ENCODE assay signal across 8 mouse cellular contexts in the genomic region with DNA sequence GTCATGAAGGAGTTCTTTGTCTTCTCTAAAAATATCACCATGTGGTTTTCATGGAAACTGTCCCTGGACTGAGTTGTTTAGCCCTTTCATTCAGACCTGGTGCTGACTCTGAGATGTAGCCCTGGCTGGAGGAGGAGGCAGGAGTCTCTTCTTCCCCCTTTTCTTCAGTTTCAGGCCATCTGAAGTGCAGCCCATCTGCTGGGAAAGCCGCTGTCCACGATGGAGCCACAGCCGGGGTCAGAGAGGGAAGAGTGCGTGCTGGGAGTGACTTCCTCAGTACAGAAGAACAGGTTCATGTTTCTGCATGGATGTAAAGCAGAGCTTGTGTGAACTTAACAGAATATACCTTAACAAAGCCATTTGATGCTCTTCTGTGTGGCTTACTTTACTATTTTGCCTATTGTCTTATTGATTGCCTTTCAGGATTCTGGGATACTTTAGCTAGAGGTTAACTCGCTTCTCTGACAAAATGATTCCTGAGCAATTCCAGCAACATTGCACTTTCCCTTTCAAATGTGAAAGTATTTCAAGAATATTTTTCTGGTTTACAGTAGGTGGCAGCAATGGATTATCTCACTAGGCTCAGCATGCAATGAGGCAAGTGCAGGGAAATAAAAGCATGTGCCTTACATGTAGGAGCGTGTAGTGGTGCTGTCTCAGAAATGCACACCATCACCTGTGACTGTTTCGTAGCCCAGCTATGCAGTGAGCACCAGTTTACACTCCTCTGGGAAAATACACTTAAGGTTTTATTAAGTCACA. TPM values are rescaled to one million over a fixed set of nuclear protein-coding genes. Genes with fewer than 3 reads are reported as not detected.
A peak's percentile ranks its signal among the peaks of the same experiment; 100 is the strongest.
DNase-seq lines count a peak whose midpoint lies in the region; ATAC-seq and TF ChIP-seq lines count a peak whose summit lies in the region.

No protein-coding gene starts in this region.

- no peak overlapping the region for H3K9ac ChIP-seq in kidney, embryonic 14.5 days (ENCODE audit: low read depth, low read length)
- H3K9ac ChIP-seq in MEL (ENCODE audit: control insufficient read depth, low read depth, low read length, poor library complexity, severe bottlenecking) = no peak overlapping the region
- H3K9ac ChIP-seq in embryonic facial prominence, embryonic 12.5 days = no peak overlapping the region

- no peaks in the 10 kb centered on the region for H3K4me1 ChIP-seq in kidney, embryonic 14.5 days (ENCODE audit: control insufficient read depth, insufficient read depth, low read length)
- H3K4me1 ChIP-seq in MEL (ENCODE audit: control insufficient read depth in 1 of 2, insufficient read depth in 2 of 2, low read length in 2 of 2) = no peaks in the 10 kb centered on the region
- H3K4me1 ChIP-seq in embryonic facial prominence, embryonic 12.5 days = peaks cover 7% of the 10 kb centered on the region

- no peak for TF ChIP-seq POLR2A in MEL (IDR thresholded peaks at IDR 0.05; ENCODE audit: control insufficient read depth in 1 of 2, insufficient read depth in 1 of 2, low read depth in 1 of 2, low read length in 2 of 2, poor library complexity in 1 of 2)
- no peak for TF ChIP-seq POLR2A in myocyte (IDR thresholded peaks at IDR 0.05; ENCODE audit: insufficient read length, low read depth)

- no peaks in the 10 kb centered on the region for H3K9me3 ChIP-seq in kidney, embryonic 14.5 days (ENCODE audit: control insufficient read depth, low read length)
- no peaks in the 10 kb centered on the region for H3K9me3 ChIP-seq in MEL (replicated peaks; ENCODE audit: insufficient read depth, low read length)
- no peaks in the 10 kb centered on the region for H3K9me3 ChIP-seq in embryonic facial prominence, embryonic 12.5 days

- H3K4me2 ChIP-seq in kidney, embryonic 14.5 days (replicated peaks; ENCODE audit: low read depth, low read length) = no peak overlapping the region
- H3K4me2 ChIP-seq in embryonic facial prominence, embryonic 12.5 days (replicated peaks) = no peak overlapping the region
- peak overlapping the region; percentile 67 for H3K4me2 ChIP-seq in myocyte (ENCODE audit: low read depth)

- no peak for TF ChIP-seq EP300 in MEL (IDR thresholded peaks at IDR 0.05; ENCODE audit: low read depth in 1 of 2, low read length in 2 of 2)

- 46% methylated on average over 7 of the region's 7 CpGs for WGBS in kidney, embryonic 14.5 days
- WGBS in embryonic facial prominence, embryonic 12.5 days = 36% methylated on average over 7 of the region's 7 CpGs

- peak in 1 of 3 experiments; percentile 47; a peak in 2 of 6 replicates for TF ChIP-seq CTCF in MEL (IDR thresholded peaks at IDR 0.05 in 2 of 3, conservative IDR thresholded peaks at IDR 0.05 in 1 of 3; ENCODE audit: control insufficient read depth in 1 of 3, insufficient read depth in 1 of 3, low read depth in 2 of 3, low read length in 3 of 3, poor library complexity in 1 of 3, severe bottlenecking in 1 of 3)

- DNase-seq in kidney, postnatal 10 days = no peak
- DNase-seq in MEL (ENCODE audit: low read depth, low spot score) = peak; percentile 19
- no peak for DNase-seq in layer of hippocampus, postnatal 10 days (ENCODE audit: low spot score in 2 of 2)
- no peak for DNase-seq in cerebellum, postnatal 4 days (ENCODE audit: low spot score in 2 of 2)
- no peak for DNase-seq in adrenal gland, adult 18-20 months (ENCODE audit: low spot score in 2 of 2)

- peak; percentile 59 for TF ChIP-seq RAD21 in MEL (IDR thresholded peaks at IDR 0.05; ENCODE audit: low read depth, low read length)

- no peaks in the 10 kb centered on the region for H3K27me3 ChIP-seq in kidney, embryonic 14.5 days (ENCODE audit: control insufficient read depth, insufficient read depth, low read length)
- H3K27me3 ChIP-seq in MEL (ENCODE audit: control insufficient read depth in 1 of 2, insufficient read depth in 2 of 2, low read length in 2 of 2) (no peaks in the 10 kb centered on the region), myocyte (ENCODE audit: control insufficient read depth, insufficient read depth, insufficient read length) (no peaks in the 10 kb centered on the region)
- H3K27me3 ChIP-seq in embryonic facial prominence, embryonic 12.5 days = no peaks in the 10 kb centered on the region

- 0 out of 2 replicates have a peak, but pooled peaks have one; percentile 43 for ATAC-seq in kidney, embryonic 14.5 days (ENCODE audit: low FRiP score, low TSS enrichment)
- 0 out of 2 replicates have a peak, but pooled peaks have one; percentile 56 for ATAC-seq in embryonic facial prominence, embryonic 12.5 days (ENCODE audit: insufficient number of reproducible peaks, insufficient read depth, low FRiP score, low TSS enrichment)

- H3K27ac ChIP-seq in kidney, embryonic 14.5 days (ENCODE audit: low read depth, low read length) = no peak overlapping the region
- H3K27ac ChIP-seq in MEL (ENCODE audit: control insufficient read depth, low read depth, low read length) = no peak overlapping the region
- 0 out of 2 replicates have a peak overlapping the region, but pooled peaks have one; percentile 0 for H3K27ac ChIP-seq in embryonic facial prominence, embryonic 12.5 days

- H3K79me2 ChIP-seq in MEL (ENCODE audit: control insufficient read depth, insufficient read depth, low read length, poor library complexity) = no peaks in the 10 kb centered on the region
- no peaks in the 10 kb centered on the region for H3K79me2 ChIP-seq in myocyte (ENCODE audit: control insufficient read depth, insufficient read depth)

- H3K36me3 ChIP-seq in kidney, embryonic 14.5 days (ENCODE audit: control insufficient read depth, insufficient read depth, low read length) = no peaks in the 10 kb centered on the region
- H3K36me3 ChIP-seq in MEL (ENCODE audit: control insufficient read depth in 1 of 2, insufficient read depth in 2 of 2, low read length in 2 of 2) (no peaks in the 10 kb centered on the region), myocyte (ENCODE audit: control insufficient read depth, insufficient read depth) (no peaks in the 10 kb centered on the region)
- H3K36me3 ChIP-seq in embryonic facial prominence, embryonic 12.5 days = no peaks in the 10 kb centered on the region

- no peak overlapping the region for H3ac ChIP-seq in myocyte (ENCODE audit: control insufficient read depth, insufficient read length)

- H3K4me3 ChIP-seq in kidney, embryonic 14.5 days (ENCODE audit: low read length) = no peak overlapping the region
- no peak overlapping the region for H3K4me3 ChIP-seq in MEL (ENCODE audit: control insufficient read depth in 1 of 2, insufficient read depth in 1 of 2, low read depth in 2 of 2, low read length in 2 of 2)
- no peak overlapping the region for H3K4me3 ChIP-seq in embryonic facial prominence, embryonic 12.5 days
- no peak overlapping the region for H3K4me3 ChIP-seq in myocyte

TF ChIP-seq in MEL, 35 proteins besides CTCF, POLR2A, EP300 and RAD21:
- peak; percentile 45 for TF ChIP-seq SMC3 (IDR thresholded peaks at IDR 0.05; ENCODE audit: low read depth, low read length)
- no peak for TF ChIP-seq GATA1 (IDR thresholded peaks at IDR 0.05; ENCODE audit: low read depth, low read length)

TF ChIP-seq in myocyte, 11 proteins besides CTCF, POLR2A, EP300 and RAD21:
- no peak for TF ChIP-seq REST (IDR thresholded peaks at IDR 0.05; ENCODE audit: insufficient read depth, insufficient read length)
- no peak for TF ChIP-seq TCF3 (IDR thresholded peaks at IDR 0.05; ENCODE audit: insufficient read length, low read depth)
- TF ChIP-seq MYOG (IDR thresholded peaks at IDR 0.05; ENCODE audit: control insufficient read depth in 1 of 3, insufficient read depth in 1 of 3, insufficient read length in 2 of 3, low read depth in 2 of 3) = no peak
- no peak for TF ChIP-seq MYOD1 (IDR thresholded peaks at IDR 0.05; ENCODE audit: control insufficient read depth in 1 of 3, insufficient read length in 2 of 3, low read depth in 2 of 3)
- no peak for TF ChIP-seq SRF (IDR thresholded peaks at IDR 0.05; ENCODE audit: control insufficient read depth, insufficient read length, low read depth)

RNA-seq across cellular contexts. Expression of gene Map3k13, which starts 42.3 kb away (rescaled TPM):
- 0.60 and 1.2 TPM in 2 replicates for polyA plus RNA-seq in kidney, embryonic 14.5 days (2014; fragmentation: Nextera tagmentation; extraction: Ambion mirVana)
- 0.20 and 0.23 TPM in 2 replicates for total RNA-seq in MEL (2012; rRNA removed)
- polyA plus RNA-seq in MEL (2012; ENCODE audit: insufficient read depth in 1 of 2, insufficient read length in 2 of 2, low read depth in 1 of 2, low replicate concordance in 2 of 2, missing spikeins in 1 of 2) (under 1 TPM in 1 of 2 experiments, not detected in 1; 0.82 TPM), myocyte (2012; fragmentation: generic; extraction: Trizol) (0.31 TPM)
- 1.5 and 2.0 TPM in 2 replicates for polyA plus RNA-seq in embryonic facial prominence, embryonic 12.5 days (2016; fragmentation: Nextera tagmentation; extraction: Ambion mirVana)
- total RNA-seq in layer of hippocampus, postnatal 10 days (2021) = 10 to 100 TPM; 13.5 to 15.1 TPM
- total RNA-seq in adrenal gland, adult 18-20 months (2021) = under 1 TPM; 0.70 to 0.77 TPM

RNA-seq across cellular contexts. Expression of gene Ehhadh, which starts 48.9 kb away (rescaled TPM):
- polyA plus RNA-seq in kidney, embryonic 14.5 days (2014; fragmentation: Nextera tagmentation; extraction: Ambion mirVana) = 1.1 and 1.9 TPM in 2 replicates
- total RNA-seq in MEL (2012; rRNA removed) = 4.3 and 5.3 TPM in 2 replicates
- 1 to 10 TPM in 1 of 2 experiments, not detected in 1; 6.6 TPM for polyA plus RNA-seq in MEL (2012; ENCODE audit: insufficient read depth in 1 of 2, insufficient read length in 2 of 2, low read depth in 1 of 2, low replicate concordance in 2 of 2, missing spikeins in 1 of 2)
- polyA plus RNA-seq in embryonic facial prominence, embryonic 12.5 days (2016; fragmentation: Nextera tagmentation; extraction: Ambion mirVana) = 2.0 and 2.4 TPM in 2 replicates
- polyA plus RNA-seq in myocyte (2012; fragmentation: generic; extraction: Trizol) = 0.11 TPM
- total RNA-seq in layer of hippocampus, postnatal 10 days (2021) = 1 to 10 TPM; 1.1 to 1.2 TPM
- 10 to 100 TPM; 31.4 to 36.6 TPM for total RNA-seq in adrenal gland, adult 18-20 months (2021)
